ENCODE assay signal across 25 mouse cellular contexts in the genomic region with DNA sequence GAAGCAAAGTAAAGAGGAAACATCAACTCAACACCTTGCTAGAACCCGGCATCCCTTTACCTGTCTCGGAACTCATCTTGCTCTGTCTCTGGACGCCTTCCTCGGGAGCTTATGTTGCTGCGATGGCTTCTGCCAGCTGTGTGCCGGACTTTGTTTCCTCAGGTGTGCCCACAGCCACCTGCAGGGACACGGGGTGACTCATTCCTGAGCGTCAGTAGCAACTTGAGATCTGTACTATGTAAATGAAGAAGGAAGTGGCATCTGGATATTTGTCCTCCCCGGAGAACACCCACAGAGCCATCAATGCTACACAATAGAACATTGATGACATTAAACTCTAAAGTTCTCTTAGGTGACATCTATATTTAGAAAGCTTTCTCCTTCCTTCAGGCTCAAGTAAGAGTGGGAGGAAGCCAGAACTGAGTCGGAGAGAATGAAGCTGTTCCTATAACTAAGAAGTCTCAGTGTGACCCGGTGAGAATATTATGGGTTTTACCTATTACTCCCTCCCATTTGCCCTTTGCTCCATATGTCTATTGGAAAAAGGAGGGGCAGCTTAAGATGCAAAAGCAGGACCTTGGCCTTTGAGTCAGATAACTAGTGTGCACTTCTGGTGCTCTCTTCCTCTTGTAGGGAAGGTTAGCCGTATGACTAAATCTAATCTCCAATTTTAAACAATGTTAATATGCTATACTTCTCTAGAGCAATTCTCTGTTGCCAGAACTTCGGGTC. TPM values are rescaled to one million over a fixed set of nuclear protein-coding genes. Genes with fewer than 3 reads are reported as not detected.
DNase-seq lines count a peak whose midpoint lies in the region; ATAC-seq and TF ChIP-seq lines count a peak whose summit lies in the region.
"Had no signal": no experiment of that assay in that cellular context is flagged by ENCODE, and none has a peak within 500 bp of the region (broad histone marks: within the 10 kb centered on the region; RNA-seq: fewer than 3 reads in every experiment).

No protein-coding gene starts in this region.

- no peaks in the 10 kb centered on the region for H3K27me3 ChIP-seq in intestine, embryonic 15.5 days (replicated peaks)
- H3K27me3 ChIP-seq in small intestine, adult 2 months (ENCODE audit: control insufficient read depth, insufficient read depth, low read length): no peaks in the 10 kb centered on the region
- no peaks in the 10 kb centered on the region for H3K27me3 ChIP-seq in hindbrain, embryonic 16.5 days (replicated peaks; ENCODE audit: control insufficient read depth, insufficient read depth, low read length)
- H3K27me3 ChIP-seq: embryonic facial prominence, embryonic 13.5 days; forebrain, embryonic 12.5 days; heart, embryonic 15.5 days; Patski had no signal

- H3K27ac ChIP-seq in ES-E14 (ENCODE audit: insufficient read depth, low read depth, low read length, poor library complexity, severe bottlenecking): no peak overlapping the region
- H3K27ac ChIP-seq in intestine, embryonic 15.5 days: peak overlapping the region; percentile 64; the same call in 1 of the 2 replicates
- H3K27ac ChIP-seq in small intestine, adult 2 months (ENCODE audit: insufficient read depth, low read depth, low read length): peak overlapping the region; percentile 99
- H3K27ac ChIP-seq in hindbrain, embryonic 16.5 days (ENCODE audit: low read depth, low read length): no peak overlapping the region
- H3K27ac ChIP-seq: embryonic facial prominence, embryonic 13.5 days; forebrain, embryonic 12.5 days; heart, adult 2 months; heart, embryonic 15.5 days; hindbrain, embryonic 10.5 days; hindbrain, embryonic 14.5 days had no signal

- in situ Hi-C loops in ES-E14 (cut with MboI; ENCODE audit: low sequenced_read_pairs in 2 of 2, unreplicated experiment in 2 of 2): loop anchor here in 1 of 2 experiments (25.0 kb wide), 1 partner anchor 104 kb away; a partner anchor contains a TSS

- ATAC-seq in intestine, embryonic 15.5 days: peak; percentile 94
- ATAC-seq in hindbrain, embryonic 16.5 days: no peak
- ATAC-seq: forebrain, embryonic 16.5 days; Patski had no signal

- 0 out of 4 replicates have a peak, but pooled peaks cover 0 to 2% of the 10 kb centered on the region in 2 experiments for H3K4me1 ChIP-seq in ES-E14 (ENCODE audit: control insufficient read depth in 2 of 2, insufficient read depth in 2 of 2, low read length in 2 of 2, poor library complexity in 1 of 2)
- H3K4me1 ChIP-seq in intestine, embryonic 15.5 days (replicated peaks): no peaks in the 10 kb centered on the region
- peaks cover 12% of the 10 kb centered on the region; the same call in 1 of the 2 replicates for H3K4me1 ChIP-seq in small intestine, adult 2 months (ENCODE audit: control insufficient read depth, insufficient read depth, insufficient read length, low read length)
- no peaks in the 10 kb centered on the region for H3K4me1 ChIP-seq in hindbrain, embryonic 16.5 days (ENCODE audit: control insufficient read depth, insufficient read depth, low read depth, low read length)
- H3K4me1 ChIP-seq: embryonic facial prominence, embryonic 13.5 days; forebrain, embryonic 12.5 days; heart, embryonic 15.5 days; hindbrain, embryonic 10.5 days had no signal

- no peak overlapping the region for H3K4me2 ChIP-seq in intestine, embryonic 15.5 days (replicated peaks)
- H3K4me2 ChIP-seq in hindbrain, embryonic 16.5 days (ENCODE audit: low read length): no peak overlapping the region
- H3K4me2 ChIP-seq: embryonic facial prominence, embryonic 13.5 days; forebrain, embryonic 12.5 days; heart, embryonic 11.5 days; heart, embryonic 15.5 days; hindbrain, embryonic 14.5 days had no signal

- H3K9ac ChIP-seq in ES-E14 (ENCODE audit: insufficient read depth, low read depth, low read length, poor library complexity, severe bottlenecking): no peak overlapping the region
- no peak overlapping the region for H3K9ac ChIP-seq in intestine, embryonic 15.5 days
- no peak overlapping the region for H3K9ac ChIP-seq in hindbrain, embryonic 16.5 days (ENCODE audit: low read depth, low read length)
- H3K9ac ChIP-seq: embryonic facial prominence, embryonic 13.5 days; forebrain, embryonic 12.5 days; heart, embryonic 15.5 days; hindbrain, embryonic 14.5 days had no signal

- no peak for DNase-seq in ES-E14 (ENCODE audit: low read depth, low spot score)
- no peak for DNase-seq in retina, postnatal 1 day
- DNase-seq in layer of hippocampus, postnatal 25 days (ENCODE audit: extremely low spot score in 1 of 2, low spot score in 1 of 2): no peak
- no peak for DNase-seq in spleen, postnatal 4 days (ENCODE audit: low spot score in 2 of 2)
- DNase-seq: adrenal gland, postnatal 10 days; cerebellum, adult 18-20 months; cerebellum, adult 9-11 months; cerebellum, postnatal 36 days; gastrocnemius, postnatal 14 days; heart, adult 2 months; heart, postnatal 14 days had no signal

- H3K36me3 ChIP-seq in ES-E14 (ENCODE audit: control insufficient read depth, insufficient read depth, low read length, poor library complexity, severe bottlenecking): no peaks in the 10 kb centered on the region; the same call in none of the 2 replicates
- no peaks in the 10 kb centered on the region for H3K36me3 ChIP-seq in intestine, embryonic 15.5 days
- peaks cover 14% of the 10 kb centered on the region for H3K36me3 ChIP-seq in small intestine, adult 2 months (ENCODE audit: control insufficient read depth, insufficient read depth, low read length)
- H3K36me3 ChIP-seq in hindbrain, embryonic 16.5 days (ENCODE audit: control insufficient read depth, insufficient read depth, low read length): no peaks in the 10 kb centered on the region
- H3K36me3 ChIP-seq: embryonic facial prominence, embryonic 13.5 days; forebrain, embryonic 12.5 days; heart, embryonic 15.5 days; hindbrain, embryonic 10.5 days had no signal

- no peak; the same call in 1 of the 2 replicates for TF ChIP-seq CTCF in small intestine, adult 2 months (IDR thresholded peaks at IDR 0.05; ENCODE audit: extremely low read depth, insufficient read length, insufficient replicate concordance, low read depth, low read length)

- H3K4me3 ChIP-seq in ES-E14 (ENCODE audit: insufficient read depth in 1 of 2, low read depth in 1 of 2, low read length in 2 of 2, poor library complexity in 1 of 2, severe bottlenecking in 1 of 2): no peak overlapping the region
- 0 out of 2 replicates have a peak overlapping the region, but pooled peaks have one; percentile 6 for H3K4me3 ChIP-seq in intestine, embryonic 15.5 days (replicated peaks)
- H3K4me3 ChIP-seq in small intestine, adult 2 months (ENCODE audit: low read depth, low read length): peak overlapping the region; percentile 62
- H3K4me3 ChIP-seq in hindbrain, embryonic 16.5 days (ENCODE audit: low read length): no peak overlapping the region
- H3K4me3 ChIP-seq: embryonic facial prominence, embryonic 13.5 days; forebrain, embryonic 12.5 days; heart, adult 2 months; heart, embryonic 15.5 days; hindbrain, embryonic 10.5 days had no signal

- 66% methylated on average over 13 of the region's 13 CpGs for WGBS in intestine, embryonic 15.5 days
- 28% methylated on average over 13 of the region's 13 CpGs for WGBS in small intestine, adult 2 months
- WGBS in hindbrain, embryonic 16.5 days: 85% methylated on average over 13 of the region's 13 CpGs

- no peaks in the 10 kb centered on the region for H3K9me3 ChIP-seq in ES-E14 (ENCODE audit: control insufficient read depth, insufficient read depth, low read depth, low read length)
- no peaks in the 10 kb centered on the region for H3K9me3 ChIP-seq in intestine, embryonic 15.5 days
- H3K9me3 ChIP-seq in hindbrain, embryonic 16.5 days (ENCODE audit: control insufficient read depth, low read length): no peaks in the 10 kb centered on the region
- H3K9me3 ChIP-seq: forebrain, embryonic 12.5 days; heart, embryonic 15.5 days; hindbrain, embryonic 10.5 days had no signal

- TF ChIP-seq POLR2A in small intestine, adult 2 months (IDR thresholded peaks at IDR 0.05; ENCODE audit: low read depth, low read length): peak; percentile 87

TF ChIP-seq in ES-E14, 5 proteins besides CTCF, POLR2A, EP300 and RAD21:
- no peak for TF ChIP-seq CHD2 (IDR thresholded peaks at IDR 0.05; ENCODE audit: low read depth, low read length)
- 0 out of 2 replicates have a peak, but pooled peaks have one; percentile 4 for TF ChIP-seq MAFK (IDR thresholded peaks at IDR 0.05; ENCODE audit: insufficient read depth, low read depth, low read length)
- no peak for TF ChIP-seq HCFC1 (IDR thresholded peaks at IDR 0.05; ENCODE audit: borderline replicate concordance, insufficient read depth, low read length)

RNA-seq across cellular contexts. Expression of a gene that starts 11.1 kb away (rescaled TPM):
- total RNA-seq in ES-E14 (2012; rRNA removed): 5.9 and 8.8 TPM in 2 replicates
- 6.3 and 7.6 TPM in 2 replicates for polyA plus RNA-seq in intestine, embryonic 15.5 days (2015; fragmentation: Nextera tagmentation; extraction: Ambion mirVana)
- 15.2 and 15.5 TPM in 2 replicates for polyA plus RNA-seq in small intestine, adult 2 months (2012; rRNA removed)
- polyA plus RNA-seq in hindbrain, embryonic 16.5 days (2015; fragmentation: Nextera tagmentation; extraction: Ambion mirVana): 1.3 and 2.8 TPM in 2 replicates
- total RNA-seq in layer of hippocampus, postnatal 25 days (2021): 1 to 10 TPM; 1.7 to 2.9 TPM

RNA-seq across cellular contexts. Expression of a gene that starts 18.7 kb away (rescaled TPM):
- 155 and 219 TPM in 2 replicates for total RNA-seq in ES-E14 (2012; rRNA removed)
- 0.10 and 0.18 TPM in 2 replicates for polyA plus RNA-seq in intestine, embryonic 15.5 days (2015; fragmentation: Nextera tagmentation; extraction: Ambion mirVana)
- polyA plus RNA-seq in small intestine, adult 2 months (2012; rRNA removed): 0.14 TPM in 1 of 2 replicates, not detected in the other
- 0.06 TPM in 1 of 2 replicates, not detected in the other for polyA plus RNA-seq in hindbrain, embryonic 16.5 days (2015; fragmentation: Nextera tagmentation; extraction: Ambion mirVana)
- total RNA-seq in layer of hippocampus, postnatal 25 days (2021): not detected
- total RNA-seq: adrenal gland, postnatal 10 days; gastrocnemius, postnatal 14 days; heart, adult 2 months; heart, postnatal 14 days had no signal
- polyA plus RNA-seq: embryonic facial prominence, embryonic 13.5 days; forebrain, embryonic 12.5 days; forebrain, embryonic 16.5 days; frontal cortex, adult 2 months; heart, adult 2 months; hindbrain, embryonic 10.5 days; hindbrain, embryonic 14.5 days; Patski had no signal

RNA-seq across cellular contexts. Expression of a gene that starts 35.0 kb away (rescaled TPM):
- 19.2 and 19.6 TPM in 2 replicates for total RNA-seq in ES-E14 (2012; rRNA removed)
- polyA plus RNA-seq in intestine, embryonic 15.5 days (2015; fragmentation: Nextera tagmentation; extraction: Ambion mirVana): not detected in 2 replicates
- polyA plus RNA-seq in small intestine, adult 2 months (2012; rRNA removed): not detected in 2 replicates
- polyA plus RNA-seq in hindbrain, embryonic 16.5 days (2015; fragmentation: Nextera tagmentation; extraction: Ambion mirVana): not detected in 2 replicates
- total RNA-seq in layer of hippocampus, postnatal 25 days (2021): not detected
- total RNA-seq: adrenal gland, postnatal 10 days; gastrocnemius, postnatal 14 days; heart, adult 2 months; heart, postnatal 14 days; MEL had no signal
- polyA plus RNA-seq: embryonic facial prominence, embryonic 13.5 days; forebrain, embryonic 12.5 days; forebrain, embryonic 16.5 days; frontal cortex, adult 2 months; gonadal fat pad, adult 2 months; heart, adult 2 months; heart, embryonic 11.5 days; heart, embryonic 15.5 days; hindbrain, embryonic 10.5 days; hindbrain, embryonic 14.5 days; Patski had no signal

RNA-seq across cellular contexts. Expression of a gene that starts 37.6 kb away (rescaled TPM):
- total RNA-seq in ES-E14 (2012; rRNA removed): 0.32 and 0.76 TPM in 2 replicates
- not detected in 2 replicates for polyA plus RNA-seq in intestine, embryonic 15.5 days (2015; fragmentation: Nextera tagmentation; extraction: Ambion mirVana)
- polyA plus RNA-seq in small intestine, adult 2 months (2012; rRNA removed): 0.17 and 0.44 TPM in 2 replicates
- polyA plus RNA-seq in hindbrain, embryonic 16.5 days (2015; fragmentation: Nextera tagmentation; extraction: Ambion mirVana): 0.33 and 0.54 TPM in 2 replicates
- not detected for total RNA-seq in layer of hippocampus, postnatal 25 days (2021)
- total RNA-seq: adrenal gland, postnatal 10 days; gastrocnemius, postnatal 14 days; heart, adult 2 months; heart, postnatal 14 days; MEL had no signal
- polyA plus RNA-seq: forebrain, embryonic 12.5 days; frontal cortex, adult 2 months; gonadal fat pad, adult 2 months; heart, adult 2 months; heart, embryonic 15.5 days; hindbrain, embryonic 10.5 days; Patski had no signal

Comparison
In these comparisons a context has a peak if more than half of its experiments do, and no peak if none do; other contexts are left out.
1. H3K27ac ChIP-seq: peak in intestine, embryonic 15.5 days (single experiment) and small intestine, adult 2 months (single experiment); none in ES-E14 (single experiment) and hindbrain, embryonic 16.5 days (single experiment).
2. H3K4me3 ChIP-seq: peak in intestine, embryonic 15.5 days (single experiment) and small intestine, adult 2 months (single experiment); none in ES-E14 (0 of 2) and hindbrain, embryonic 16.5 days (single experiment).